Mouse (Mus musculus) kidney, adult 9 months (tissue): Measurements from ENCODE around the gene Mapk8ip3.

Experiments used
- DNase-seq: peaks from one replicate; pipeline ENCODE4 v3.0.0; 2022

The Mapk8ip3 gene

DNA sequence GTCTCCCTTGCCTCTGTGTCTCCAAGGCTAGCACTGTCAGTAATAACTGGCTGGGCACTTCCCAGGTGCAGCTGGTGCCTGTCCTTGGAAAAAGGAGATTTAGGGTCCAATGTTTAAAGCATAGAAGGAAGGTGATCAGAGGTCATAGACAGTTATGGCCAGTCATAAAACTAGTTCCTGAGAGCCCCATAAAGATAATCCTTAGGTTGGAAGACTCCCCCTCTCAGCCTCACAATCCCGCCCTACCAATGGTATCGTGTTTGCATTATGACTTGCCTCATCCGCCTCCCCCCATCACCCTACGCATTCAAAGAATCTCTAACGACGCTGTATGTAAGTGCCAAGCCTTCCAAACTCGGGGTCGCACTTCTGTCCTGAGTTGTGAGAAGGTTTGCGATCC, 92.3 kb downstream of the Mapk8ip3 start:
- DNase-seq = no peak

DNA sequence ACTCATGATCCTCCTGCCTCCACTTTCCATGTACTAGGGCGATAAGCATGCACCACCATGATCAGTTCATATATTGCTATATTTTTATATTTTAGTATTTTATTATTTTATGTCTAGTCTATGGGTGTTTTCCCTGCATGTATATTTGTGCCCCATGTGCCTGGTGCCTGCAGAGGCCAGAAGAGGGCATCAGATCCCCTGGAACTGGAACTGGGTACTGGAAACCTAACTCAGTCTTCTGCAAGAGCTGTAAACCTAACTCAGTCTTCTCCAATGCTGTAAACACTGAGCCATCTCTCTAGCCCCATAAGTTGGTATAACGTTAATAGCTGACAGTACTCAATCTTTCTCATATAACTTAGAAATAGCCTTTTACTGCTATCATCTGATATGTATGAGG, 94.1 kb downstream of the Mapk8ip3 start:
- DNase-seq = peak; percentile 70
